Mouse (Mus musculus) cerebellum, adult 11-12 months (tissue): ENCODE measurements around the gene Dennd2a.

Experiments
- DNase-seq: peaks from one replicate; pipeline ENCODE4 v3.0.0; 2022

The Dennd2a gene

DNA sequence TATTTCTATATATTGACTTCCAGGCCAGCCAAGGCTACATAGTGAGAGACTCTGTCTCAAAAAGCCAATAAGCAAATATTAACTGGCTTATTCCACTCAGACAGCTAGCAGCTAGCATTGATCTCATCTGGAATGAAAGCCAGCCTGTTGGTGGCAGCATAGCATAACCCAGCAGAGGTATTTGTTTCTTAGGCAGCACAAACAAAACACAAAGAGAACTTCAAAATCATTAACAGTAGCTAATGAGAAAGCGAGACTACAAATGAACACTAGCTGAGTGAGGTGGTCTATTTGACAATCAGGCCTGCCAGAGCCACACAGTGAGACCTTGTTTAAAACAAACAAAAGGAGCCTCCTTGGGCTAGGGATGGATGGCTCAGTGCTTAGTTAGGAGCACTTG is 143.6 kb downstream of the Dennd2a start:
- DNase-seq: no peak
